Mouse (Mus musculus): ENCODE results near the gene Gdf9. TPM values are rescaled to one million over a fixed set of nuclear protein-coding genes. Genes with fewer than 3 reads are reported as not detected.

Gene Gdf9
- total RNA-seq, 2 experiments from 2014 or later: not detected

DNA sequence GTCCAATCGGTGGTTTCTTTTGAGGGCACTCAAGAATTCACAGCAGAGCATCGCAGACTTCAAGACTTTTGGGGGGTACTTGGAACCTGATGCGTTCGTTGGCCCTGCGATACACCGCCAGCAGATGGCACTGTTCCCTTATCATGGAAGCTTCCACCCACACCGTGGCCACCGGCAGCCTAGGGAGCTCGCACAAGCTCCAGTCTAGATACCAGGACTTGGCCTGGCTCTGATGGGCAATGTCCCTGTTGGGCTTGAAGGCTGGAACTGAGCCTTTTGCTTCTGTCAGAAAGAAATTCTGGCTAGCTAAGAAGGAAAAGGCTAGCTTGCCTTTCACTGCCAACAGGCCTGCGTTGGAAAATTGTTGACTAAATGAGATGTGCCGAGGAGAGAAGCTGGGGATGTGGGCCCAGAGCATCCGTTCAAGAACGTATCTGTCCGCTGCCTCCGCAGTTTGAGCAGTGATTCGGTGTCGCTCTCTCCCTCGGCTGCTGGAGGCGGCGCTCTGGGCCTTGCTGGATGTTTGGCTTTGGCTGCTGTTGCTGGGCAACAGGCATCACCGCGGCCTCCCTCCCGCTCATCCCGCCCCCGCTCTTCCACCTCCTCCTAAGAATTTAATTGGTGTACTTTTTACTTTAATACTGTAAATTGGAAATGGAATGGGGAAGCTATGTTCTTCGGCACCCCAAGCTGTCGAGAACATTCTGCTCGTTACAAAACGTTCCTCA lies 39.3 kb downstream of the Gdf9 start, which contains the start of gene Gm9837:
Gm9837 (minus strand) TSS at position 512 of the 728 bp plus-strand sequence.
- ATAC-seq (replicated peaks; ENCODE audit: low FRiP score, poor library complexity, severe bottlenecking): peak; percentile 88

GRCm38 (mm10) chr11:53472709-53473108 lies 41.9 kb downstream of the Gdf9 start:
- no peak for ATAC-seq (replicated peaks; ENCODE audit: low FRiP score, poor library complexity, severe bottlenecking)

GRCm38 (mm10) chr11:53475620-53476019 lies 44.8 kb downstream of the Gdf9 start:
- ATAC-seq (replicated peaks; ENCODE audit: low FRiP score, poor library complexity, severe bottlenecking): no peak

DNA sequence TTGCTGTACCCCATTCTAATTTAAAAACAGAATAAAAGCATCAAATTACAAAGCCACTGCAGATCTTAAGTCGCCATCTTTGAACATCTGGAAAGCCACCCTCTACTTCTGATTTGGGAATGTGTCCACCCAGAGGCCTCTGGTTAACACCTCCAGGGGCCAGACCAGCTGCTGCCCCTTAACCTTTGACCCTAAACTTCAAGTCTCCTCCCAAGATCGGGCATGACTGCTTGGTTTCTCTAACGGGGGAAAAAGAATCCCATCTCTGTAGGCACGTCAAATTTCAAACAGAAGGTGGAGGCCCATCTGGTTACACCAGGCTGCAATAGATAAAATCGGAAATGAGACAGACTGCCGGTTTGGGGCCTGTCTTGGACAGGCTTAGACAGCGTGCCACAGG lies 47.0 kb downstream of the Gdf9 start:
- ATAC-seq (replicated peaks; ENCODE audit: low FRiP score, poor library complexity, severe bottlenecking): no peak

GRCm38 (mm10) chr11:53478383-53479170 lies 47.8 kb downstream of the Gdf9 start:
- peak; percentile 4; the same call in 1 of the 2 replicates for ATAC-seq (replicated peaks; ENCODE audit: low FRiP score, poor library complexity, severe bottlenecking)

GRCm38 (mm10) chr11:53479171-53479782 lies 48.5 kb downstream of the Gdf9 start:
- ATAC-seq (replicated peaks; ENCODE audit: low FRiP score, poor library complexity, severe bottlenecking): no peak

GRCm38 (mm10) chr11:53479783-53480301 lies 49.0 kb downstream of the Gdf9 start, which contains the start of the genes Gm9945 and Sowaha:
Gene Gm9945, plus strand, starts transcription at chr11:53480166.
Gene Sowaha, minus strand, starts transcription at chr11:53480274.
- peak; percentile 66 for ATAC-seq (replicated peaks; ENCODE audit: low FRiP score, poor library complexity, severe bottlenecking)

- peak; percentile 63 for ATAC-seq (replicated peaks; ENCODE audit: low FRiP score, poor library complexity, severe bottlenecking)
Observed at GRCm38 (mm10) chr11:53481088-53481730, 50.4 kb downstream of the Gdf9 start.

GRCm38 (mm10) chr11:53483159-53483891 lies 52.5 kb downstream of the Gdf9 start:
- ATAC-seq (replicated peaks; ENCODE audit: low FRiP score, poor library complexity, severe bottlenecking): peak; percentile 64

DNA sequence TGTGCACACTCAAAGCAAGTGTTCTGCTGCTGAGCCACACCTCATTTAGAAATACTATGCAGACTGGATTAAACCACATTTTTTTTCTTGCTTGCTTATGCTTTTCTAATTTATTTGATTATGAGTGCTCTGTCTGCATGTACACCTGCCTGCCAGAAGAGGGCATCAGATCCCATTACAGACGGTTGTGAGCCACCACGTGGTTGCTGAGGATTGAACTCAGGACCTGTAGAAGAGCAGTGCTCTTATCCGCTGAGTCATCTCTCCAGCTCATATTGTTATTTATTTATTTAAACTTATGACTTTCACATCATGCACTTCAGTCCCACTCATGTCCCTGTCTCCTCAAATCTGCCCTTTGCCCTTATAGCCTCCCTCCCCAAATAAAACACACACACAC lies 54.9 kb downstream of the Gdf9 start:
- ATAC-seq (replicated peaks; ENCODE audit: low FRiP score, poor library complexity, severe bottlenecking): no peak

DNA sequence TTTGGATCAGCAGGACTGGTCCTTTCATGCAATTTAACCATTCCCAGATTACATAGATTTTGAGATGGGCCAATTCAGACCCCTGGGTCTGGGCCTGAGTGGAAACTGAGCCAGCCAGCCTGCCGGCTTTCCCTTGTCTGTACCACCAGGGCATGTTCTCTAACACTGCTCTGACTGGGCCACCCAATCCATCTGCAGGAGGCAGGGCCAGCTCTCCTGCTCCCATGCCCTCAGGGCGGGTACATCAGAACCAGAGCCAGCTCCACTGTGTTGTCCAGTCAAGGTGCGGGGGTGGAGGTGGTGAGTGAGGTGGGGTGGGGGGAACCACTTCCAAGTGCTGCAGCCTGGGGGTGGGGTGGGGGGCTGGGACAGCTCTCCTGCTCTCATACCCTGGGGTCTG lies 55.5 kb downstream of the Gdf9 start:
- ATAC-seq (replicated peaks; ENCODE audit: low FRiP score, poor library complexity, severe bottlenecking): no peak

GRCm38 (mm10) chr11:53486822-53487594 lies 56.2 kb downstream of the Gdf9 start:
- peak; percentile 46; the same call in 1 of the 2 replicates for ATAC-seq (replicated peaks; ENCODE audit: low FRiP score, poor library complexity, severe bottlenecking)

Other genes starting within 250 kb of the Gdf9 start
- 40.9 and 48.5 TPM in 2 replicates for gene Hspa4, start 130.6 kb upstream of the Gdf9 start, total RNA-seq (2015; ENCODE audit: low replicate concordance)
- 93.7 and 111 TPM in 2 replicates for gene Hspa4, start 130.6 kb upstream of the Gdf9 start, total RNA-seq (2017; ENCODE audit: low replicate concordance)
- 7.9 and 13.6 TPM in 2 replicates for gene Zcchc10, start 106.3 kb upstream of the Gdf9 start, total RNA-seq (2015; ENCODE audit: low replicate concordance)
- 0.94 and 2.0 TPM in 2 replicates for gene Zcchc10, start 106.3 kb upstream of the Gdf9 start, total RNA-seq (2017; ENCODE audit: low replicate concordance)
- 32.2 and 50.3 TPM in 2 replicates for gene Aff4, start 80.2 kb upstream of the Gdf9 start, total RNA-seq (2015; ENCODE audit: low replicate concordance)
- gene Aff4, start 80.2 kb upstream of the Gdf9 start, total RNA-seq (2017; ENCODE audit: low replicate concordance): 12.0 and 25.4 TPM in 2 replicates
- not detected in 2 replicates for gene Leap2, start 7.9 kb upstream of the Gdf9 start, total RNA-seq (2015; ENCODE audit: low replicate concordance)
- not detected in 2 replicates for gene Leap2, start 7.9 kb upstream of the Gdf9 start, total RNA-seq (2017; ENCODE audit: low replicate concordance)
- 24.5 and 74.4 TPM in 2 replicates for gene Uqcrq, start 192 bp upstream of the Gdf9 start, total RNA-seq (2015; ENCODE audit: low replicate concordance)
- 7.6 and 16.6 TPM in 2 replicates for gene Uqcrq, start 192 bp upstream of the Gdf9 start, total RNA-seq (2017; ENCODE audit: low replicate concordance)
- gene Gm10447, start 26.1 kb downstream of the Gdf9 start, total RNA-seq (2015; ENCODE audit: low replicate concordance): not detected in 2 replicates
- gene Gm10447, start 26.1 kb downstream of the Gdf9 start, total RNA-seq (2017; ENCODE audit: low replicate concordance): not detected in 2 replicates
- gene Shroom1, start 26.2 kb downstream of the Gdf9 start, total RNA-seq (2015; ENCODE audit: low replicate concordance): not detected in 2 replicates
- gene Shroom1, start 26.2 kb downstream of the Gdf9 start, total RNA-seq (2017; ENCODE audit: low replicate concordance): not detected in 2 replicates
- not detected in 2 replicates for gene Gm9837, start 39.5 kb downstream of the Gdf9 start, total RNA-seq (2015; ENCODE audit: low replicate concordance)
- gene Gm9837, start 39.5 kb downstream of the Gdf9 start, total RNA-seq (2017; ENCODE audit: low replicate concordance): not detected in 2 replicates
- gene Gm9945, start 49.1 kb downstream of the Gdf9 start, total RNA-seq (2015; ENCODE audit: low replicate concordance): 2.3 and 2.5 TPM in 2 replicates
- gene Gm9945, start 49.1 kb downstream of the Gdf9 start, total RNA-seq (2017; ENCODE audit: low replicate concordance): 5.2 and 6.7 TPM in 2 replicates
- gene Sowaha, start 49.3 kb downstream of the Gdf9 start, total RNA-seq (2015; ENCODE audit: low replicate concordance): 178 and 210 TPM in 2 replicates
- 298 and 357 TPM in 2 replicates for gene Sowaha, start 49.3 kb downstream of the Gdf9 start, total RNA-seq (2017; ENCODE audit: low replicate concordance)
- gene Sept8, start 88.2 kb downstream of the Gdf9 start, total RNA-seq (2015; ENCODE audit: low replicate concordance): 28.1 and 29.9 TPM in 2 replicates
- gene Sept8, start 88.2 kb downstream of the Gdf9 start, total RNA-seq (2017; ENCODE audit: low replicate concordance): 31.2 and 60.5 TPM in 2 replicates
- gene Kif3a, start 136.4 kb downstream of the Gdf9 start, total RNA-seq (2015; ENCODE audit: low replicate concordance): 1.3 and 4.4 TPM in 2 replicates
- 2.8 and 5.2 TPM in 2 replicates for gene Kif3a, start 136.4 kb downstream of the Gdf9 start, total RNA-seq (2017; ENCODE audit: low replicate concordance)
- not detected in 2 replicates for gene Il4, start 187.6 kb downstream of the Gdf9 start, total RNA-seq (2015; ENCODE audit: low replicate concordance)
- 1.1 TPM in 1 of 2 replicates, not detected in the other for gene Il4, start 187.6 kb downstream of the Gdf9 start, total RNA-seq (2017; ENCODE audit: low replicate concordance)
- not detected in 2 replicates for gene Il13, start 203.7 kb downstream of the Gdf9 start, total RNA-seq (2015; ENCODE audit: low replicate concordance)
- not detected in 2 replicates for gene Il13, start 203.7 kb downstream of the Gdf9 start, total RNA-seq (2017; ENCODE audit: low replicate concordance)